Mouse (Mus musculus): ENCODE measurements around the gene Igfn1.

DNA sequence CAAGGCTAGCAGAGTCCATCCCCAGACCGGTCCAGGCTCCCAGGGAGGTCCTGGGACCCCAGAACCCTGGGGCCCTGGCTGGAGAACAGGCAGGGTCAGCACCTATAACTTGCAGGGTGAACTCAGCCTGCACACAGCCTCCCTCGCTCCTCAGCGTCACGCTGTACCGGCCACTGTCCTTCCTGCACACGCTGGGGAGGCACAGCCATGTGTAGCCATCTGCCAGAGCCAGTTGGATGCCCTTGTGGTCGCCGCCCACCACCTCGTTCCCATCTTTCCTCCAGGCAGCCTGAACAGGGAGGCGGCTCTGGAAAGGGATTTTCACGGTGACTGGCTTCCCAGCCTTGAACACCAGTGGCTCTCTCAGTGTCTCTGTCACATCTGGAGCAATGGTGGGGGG lies 41.6 kb downstream of the Igfn1 start:
- TF ChIP-seq POLR2A (IDR thresholded peaks at IDR 0.05; ENCODE audit: borderline replicate concordance, extremely low read depth, insufficient read depth, insufficient read length, poor library complexity, severe bottlenecking), result no peak
- TF ChIP-seq CTCF (IDR thresholded peaks at IDR 0.05; ENCODE audit: borderline replicate concordance, extremely low read depth, insufficient read depth, insufficient read length), result no peak
